Mouse (Mus musculus) hindbrain, embryonic 12.5 days (tissue): ENCODE measurements around the gene Hoxb5. TPM values are rescaled to one million over a fixed set of nuclear protein-coding genes. Genes with fewer than 3 reads are reported as not detected.
A peak's percentile ranks its signal among the peaks of the same experiment; 100 is the strongest.

Experiments used
- ATAC-seq: fragments of 200-750 bp; cut with Nextera tagmentation; 2 replicates; pipeline ENCODE4 v1.8.0; 2017; ENCODE audit warnings: moderate TSS enrichment; ENCODE audit not compliant: low FRiP score
- H3K27ac ChIP-seq: fragments of 300-500 bp; sonication (generic); 2 replicates; pipeline ENCODE4 v1.5.1; 2016; ENCODE audit warnings: mild to moderate bottlenecking
- H3K27me3 ChIP-seq: fragments of 300-500 bp; sonication (generic); 2 replicates; pipeline ENCODE4 v1.6.1; 2016; ENCODE audit warnings: mild to moderate bottlenecking
- H3K36me3 ChIP-seq: fragments of 300-500 bp; sonication (generic); 2 replicates; pipeline ENCODE4 v1.6.1; 2016; ENCODE audit warnings: mild to moderate bottlenecking
- H3K4me1 ChIP-seq: fragments of 300-500 bp; sonication (generic); 2 replicates; pipeline ENCODE4 v1.6.1; 2016
- H3K4me2 ChIP-seq: fragments of 300-500 bp; sonication (generic); replicated peaks from 2 replicates; pipeline ENCODE4 v1.6.1; 2016; ENCODE audit warnings: mild to moderate bottlenecking
- H3K4me3 ChIP-seq: fragments of 300-500 bp; sonication (generic); 2 replicates; pipeline ENCODE4 v1.5.1; 2016; ENCODE audit warnings: mild to moderate bottlenecking
- H3K9ac ChIP-seq: fragments of 300-500 bp; sonication (generic); 2 replicates; pipeline ENCODE4 v1.6.1; 2016; ENCODE audit warnings: mild to moderate bottlenecking, moderate library complexity
- H3K9me3 ChIP-seq: fragments of 300-500 bp; sonication (generic); replicated peaks from 2 replicates; pipeline ENCODE4 v1.6.1; 2016; ENCODE audit warnings: mild to moderate bottlenecking
- WGBS: fragments of 180-500 bp; shearing (Covaris S2); methylation state at CpG from one replicate; pipeline ENCODE4 v1.1.7; 2016; 5-methylcytosine and 5-hydroxymethylcytosine counted together
- polyA plus RNA-seq: library from polyadenylated mRNA; unstranded; fragments of >200 nt; fragmentation: Nextera tagmentation; extraction: Ambion mirVana; gene quantifications from 2 replicates; pipeline ENCODE4 v1.2.1, GENCODE M21; 2016

The Hoxb5 gene
- polyA plus RNA-seq, 1 experiment from 2014 or later = 74.3 TPM

DNA sequence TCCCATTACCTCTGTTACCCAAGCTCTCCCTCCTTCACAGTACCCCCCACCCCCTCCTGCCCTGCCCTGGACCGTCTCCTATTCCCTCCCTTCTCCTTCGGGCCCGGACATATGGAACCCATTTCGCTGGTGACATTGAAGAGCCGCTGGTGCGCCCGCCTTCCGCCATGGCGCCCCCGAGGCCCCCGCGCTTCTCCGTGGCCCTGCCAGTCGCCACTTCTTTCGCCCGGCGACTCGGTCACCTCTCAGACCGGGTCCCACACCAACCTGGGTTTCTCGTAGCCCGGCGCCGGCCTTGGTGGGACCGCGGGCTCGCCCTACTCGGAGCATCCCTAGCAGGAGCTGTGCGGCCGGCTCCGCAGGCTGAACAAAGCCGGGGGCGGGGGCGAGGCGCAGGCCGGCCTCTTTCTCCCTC lies 29.5 kb downstream of the Hoxb5 start:
- under 1% methylated on average over 34 of the region's 35 CpGs for WGBS
- H3K4me3 ChIP-seq = peak overlapping the region; percentile 42
- ATAC-seq = no peak
- H3K4me1 ChIP-seq = peaks cover 4% of the 10 kb centered on the region; the same call in 1 of the 2 replicates
- peak overlapping the region; percentile 62 for H3K4me2 ChIP-seq
- no peaks in the 10 kb centered on the region for H3K9me3 ChIP-seq
- peaks cover 100% of the 10 kb centered on the region for H3K27me3 ChIP-seq
- peak overlapping the region; percentile 85 for H3K9ac ChIP-seq
- H3K36me3 ChIP-seq = no peaks in the 10 kb centered on the region
- peak overlapping the region; percentile 95 for H3K27ac ChIP-seq

DNA sequence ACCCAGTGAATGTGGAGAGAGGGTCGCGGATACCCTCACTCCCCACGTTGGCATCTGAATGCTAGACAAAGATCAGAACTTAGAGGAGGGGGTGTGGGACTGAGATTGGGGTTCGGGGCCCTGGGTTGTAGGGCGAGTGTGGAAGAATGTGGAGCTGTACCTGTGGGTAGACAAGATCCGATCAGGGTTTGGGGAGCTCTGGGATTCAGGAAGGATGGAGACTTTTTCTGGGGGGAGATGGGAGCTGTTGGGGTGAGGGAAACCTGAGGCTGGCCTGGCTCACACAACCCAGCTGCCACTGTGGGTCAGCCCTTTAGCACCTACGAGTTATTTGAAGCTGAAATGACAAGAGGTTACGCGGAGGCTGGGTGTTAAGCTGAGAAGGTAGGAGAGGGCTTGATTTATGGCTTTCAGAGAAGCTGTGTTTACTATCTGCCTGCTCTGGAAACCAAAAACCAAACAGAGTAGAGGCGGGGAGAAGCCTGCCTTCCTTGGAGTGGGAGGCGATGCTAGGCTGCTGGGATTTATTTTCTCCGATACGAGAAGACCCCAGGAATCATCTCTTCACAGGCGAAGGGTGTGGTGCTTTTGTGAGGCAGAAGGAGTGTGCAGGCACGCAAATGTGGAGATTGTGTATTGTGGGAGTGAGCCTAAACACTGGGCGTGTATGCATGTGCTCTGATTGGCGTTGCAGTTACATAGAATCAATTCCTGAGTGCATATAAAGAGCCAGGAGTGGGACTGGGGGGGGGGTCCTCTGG lies 30.3 kb downstream of the Hoxb5 start:
- Histone ChIP-seq H3K4me1 (peaks cover 4% of the 10 kb centered on the region; the same call in 1 of the 2 replicates), H3K4me3 (peak overlapping the region; percentile 42), H3K36me3 (no peaks in the 10 kb centered on the region), H3K27me3 (peaks cover 100% of the 10 kb centered on the region), H3K9ac (peak overlapping the region; percentile 85), H3K4me2 (peak overlapping the region; percentile 62), H3K9me3 (no peaks in the 10 kb centered on the region), H3K27ac (peak overlapping the region; percentile 95)
- 1% methylated on average over 17 of the region's 17 CpGs for WGBS
- no peak for ATAC-seq

DNA sequence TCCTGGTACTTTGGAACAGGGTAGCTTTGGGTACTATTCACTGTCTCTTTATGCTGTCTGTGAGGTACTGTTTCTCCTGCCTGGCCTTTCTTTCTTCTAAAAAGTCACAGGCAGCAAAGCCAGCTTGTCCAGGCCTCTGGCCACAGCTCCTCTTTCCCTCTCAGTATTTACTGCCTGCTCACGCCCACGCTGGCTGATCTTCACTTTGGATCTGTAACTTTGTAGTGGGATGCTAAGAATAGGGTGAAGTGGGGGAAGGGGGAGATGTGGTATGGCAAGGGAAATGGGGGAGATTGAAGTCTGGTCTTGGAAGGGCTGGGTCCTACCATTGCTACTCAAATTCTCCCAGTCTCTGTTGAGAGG lies 30.8 kb downstream of the Hoxb5 start:
- Histone ChIP-seq H3K4me2 (peak overlapping the region; percentile 62), H3K27ac (peak overlapping the region; percentile 95), H3K4me3 (peak overlapping the region; percentile 42), H3K9me3 (no peaks in the 10 kb centered on the region), H3K27me3 (peaks cover 100% of the 10 kb centered on the region), H3K4me1 (peaks cover 6% of the 10 kb centered on the region; the same call in 1 of the 2 replicates), H3K9ac (peak overlapping the region; percentile 85), H3K36me3 (no peaks in the 10 kb centered on the region)
- WGBS = 14% methylated on average over 2 of the region's 2 CpGs
- no peak for ATAC-seq

DNA sequence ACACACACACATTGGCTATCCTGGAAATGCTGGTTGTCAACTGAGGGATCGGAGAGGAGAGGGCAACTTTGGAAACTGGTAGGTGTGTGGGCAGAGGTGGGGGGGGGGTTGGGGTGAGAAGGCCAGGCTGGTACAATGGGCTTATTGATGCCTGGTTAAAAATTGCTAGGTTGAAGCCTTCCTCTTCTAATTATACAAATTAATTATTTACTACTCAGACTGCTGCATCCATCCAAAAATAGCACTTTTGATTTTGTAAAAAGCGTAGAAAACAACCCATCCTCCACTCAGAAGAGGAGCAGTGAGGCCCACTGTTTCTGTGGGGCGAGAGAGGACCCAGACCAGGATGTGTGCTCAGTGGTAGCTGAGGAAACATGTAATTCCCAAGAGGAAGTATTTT lies 31.9 kb downstream of the Hoxb5 start:
- Histone ChIP-seq H3K4me3 (peak overlapping the region; percentile 42), H3K27me3 (peaks cover 100% of the 10 kb centered on the region), H3K4me1 (peaks cover 8% of the 10 kb centered on the region; the same call in 1 of the 2 replicates), H3K9ac (peak overlapping the region; percentile 85), H3K27ac (peak overlapping the region; percentile 95), H3K4me2 (peak overlapping the region; percentile 62), H3K36me3 (no peaks in the 10 kb centered on the region), H3K9me3 (no peaks in the 10 kb centered on the region)
- 33% methylated on average over 3 of the region's 3 CpGs for WGBS
- no peak for ATAC-seq

DNA sequence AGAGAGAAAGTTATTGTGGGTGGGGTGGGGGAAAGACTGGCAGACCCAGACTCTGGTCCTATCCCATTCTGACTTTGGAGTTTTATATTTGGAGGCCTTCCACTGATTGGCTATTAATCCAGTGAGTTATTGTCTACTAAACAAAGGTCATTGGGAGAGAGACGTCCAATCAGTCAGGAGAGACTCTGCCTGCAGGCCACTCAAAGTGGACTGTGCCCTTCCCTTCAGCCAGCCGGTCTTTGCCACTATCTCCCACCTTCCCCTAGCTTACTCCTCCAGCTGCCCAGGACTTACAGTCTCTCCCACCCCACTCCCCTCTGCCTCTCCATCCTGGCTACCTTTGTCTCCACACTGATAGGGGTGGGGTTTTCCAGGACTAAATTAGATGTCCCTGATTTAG lies 33.5 kb downstream of the Hoxb5 start:
- no peaks in the 10 kb centered on the region for H3K36me3 ChIP-seq
- H3K27me3 ChIP-seq = peaks cover 100% of the 10 kb centered on the region
- peak overlapping the region; percentile 62 for H3K4me2 ChIP-seq
- H3K27ac ChIP-seq = peak overlapping the region; percentile 95
- peak overlapping the region; percentile 42 for H3K4me3 ChIP-seq
- 0 out of 2 replicates have a peak, but pooled peaks have one; percentile 33 for ATAC-seq
- no peaks in the 10 kb centered on the region for H3K9me3 ChIP-seq
- 4% methylated on average over 2 of the region's 2 CpGs for WGBS
- peak overlapping the region; percentile 85 for H3K9ac ChIP-seq
- H3K4me1 ChIP-seq = peaks cover 8% of the 10 kb centered on the region; the same call in 1 of the 2 replicates

DNA sequence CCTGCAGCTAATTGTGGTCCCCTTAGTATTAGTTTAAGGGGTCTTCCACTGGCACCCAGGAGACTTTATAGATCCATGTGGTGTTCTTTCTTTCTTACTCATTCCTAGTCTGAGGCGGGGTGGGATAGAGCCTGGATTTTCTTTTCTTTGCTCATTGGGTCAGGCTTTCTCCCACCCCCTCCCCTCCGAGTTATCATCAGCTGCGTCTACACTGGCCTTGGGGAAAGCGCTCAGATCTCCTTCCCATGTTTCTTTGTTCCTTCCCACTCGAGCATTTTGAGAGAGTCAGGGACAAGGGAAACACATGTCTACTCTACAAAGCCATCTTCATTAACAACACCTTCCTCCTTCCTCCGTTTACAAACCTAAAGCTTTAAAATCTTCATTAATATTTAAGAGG lies 33.9 kb downstream of the Hoxb5 start:
- H3K27me3 ChIP-seq = peaks cover 98% of the 10 kb centered on the region
- H3K9me3 ChIP-seq = no peaks in the 10 kb centered on the region
- H3K4me3 ChIP-seq = peak overlapping the region; percentile 42
- H3K27ac ChIP-seq = peak overlapping the region; percentile 95
- H3K9ac ChIP-seq = peak overlapping the region; percentile 85
- no peaks in the 10 kb centered on the region for H3K36me3 ChIP-seq
- H3K4me1 ChIP-seq = peaks cover 8% of the 10 kb centered on the region; the same call in 1 of the 2 replicates
- ATAC-seq = no peak
- peak overlapping the region; percentile 62 for H3K4me2 ChIP-seq
- WGBS = 1% methylated on average over 6 of the region's 6 CpGs

DNA sequence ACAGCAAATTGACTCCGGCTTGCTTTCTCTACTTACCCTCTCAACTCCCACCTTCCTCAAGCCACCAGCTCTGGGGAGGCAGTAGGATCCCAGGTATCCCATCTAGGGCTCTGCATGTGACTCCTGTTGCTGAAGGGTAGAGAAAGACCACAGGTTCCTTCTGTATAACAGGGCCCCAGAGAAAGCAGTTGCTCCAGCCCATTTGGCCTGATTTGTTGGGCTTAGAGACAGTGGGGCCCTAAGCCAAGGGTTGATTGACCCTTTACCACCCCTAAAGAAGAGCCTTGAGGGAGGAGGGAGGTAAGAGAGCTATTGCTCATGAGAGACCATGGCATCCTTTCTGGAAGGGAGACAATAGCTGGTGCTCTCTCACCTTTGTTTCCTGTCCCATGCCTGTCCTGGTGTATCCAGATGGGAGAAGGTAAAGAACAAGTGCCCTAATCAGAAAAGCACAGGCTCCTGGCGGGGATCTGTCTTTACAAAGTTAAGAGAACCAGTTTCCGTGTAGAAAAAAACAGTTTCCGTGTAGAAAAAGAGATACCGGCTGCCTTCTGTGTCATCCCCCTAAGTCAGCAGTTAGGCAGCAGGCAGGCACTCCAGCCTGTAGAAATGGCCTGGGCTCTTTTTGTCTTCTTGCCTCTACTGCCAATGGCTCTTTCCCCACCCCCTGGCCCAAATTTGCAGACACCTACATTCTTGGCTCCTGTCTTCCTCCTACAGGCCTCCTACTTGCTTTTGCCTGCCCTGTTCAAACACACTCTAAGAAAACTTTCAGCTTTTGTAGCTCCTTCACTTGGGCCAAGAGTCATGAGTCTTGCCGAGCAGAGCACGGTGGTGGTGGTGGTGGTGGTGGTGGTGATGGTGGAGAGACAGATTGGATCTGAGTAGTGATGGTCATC lies 36.1 kb downstream of the Hoxb5 start:
- H3K9me3 ChIP-seq = no peaks in the 10 kb centered on the region
- ATAC-seq = no peak
- peaks cover 95% of the 10 kb centered on the region for H3K27me3 ChIP-seq
- H3K4me3 ChIP-seq = peak overlapping the region; percentile 42
- H3K9ac ChIP-seq = peak overlapping the region; percentile 85
- WGBS = 14% methylated on average over 7 of the region's 7 CpGs
- peaks cover 10% of the 10 kb centered on the region; the same call in 1 of the 2 replicates for H3K4me1 ChIP-seq
- H3K4me2 ChIP-seq = peak overlapping the region; percentile 62
- H3K36me3 ChIP-seq = no peaks in the 10 kb centered on the region
- H3K27ac ChIP-seq = peak overlapping the region; percentile 95

DNA sequence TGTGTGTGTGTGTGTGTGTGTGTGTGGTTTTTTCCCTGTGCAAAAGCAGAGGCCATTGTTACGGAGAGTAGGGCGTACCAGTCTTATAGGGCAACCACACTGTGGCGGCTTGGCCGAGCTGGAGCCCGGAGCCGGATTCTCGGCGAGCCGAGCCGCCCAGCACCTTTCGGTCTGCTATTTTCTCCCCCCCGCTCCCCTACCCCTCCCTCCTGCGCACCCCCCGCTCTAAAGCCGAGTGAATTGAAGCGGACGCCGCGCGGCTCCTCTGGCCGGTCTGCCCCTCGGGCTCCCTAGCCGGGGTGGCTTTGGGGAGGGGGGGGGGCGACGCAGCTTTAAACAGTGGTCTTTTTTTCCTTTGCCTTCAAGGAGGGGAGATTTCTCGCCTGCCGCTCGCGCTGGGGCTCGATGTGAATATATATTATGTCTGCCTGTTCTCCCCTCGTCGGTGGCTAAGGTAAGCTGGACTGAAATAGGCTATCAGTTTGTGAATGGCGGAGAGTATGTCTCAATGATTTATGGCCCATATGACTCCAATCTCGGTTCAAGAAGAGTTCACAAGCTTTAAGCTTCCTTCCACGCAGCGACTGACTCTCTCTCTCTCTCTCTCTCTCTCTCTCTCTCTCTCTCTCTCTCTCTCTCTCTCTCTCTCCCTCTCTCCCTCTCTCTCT lies 37.7 kb downstream of the Hoxb5 start:
- peak overlapping the region; percentile 95 for H3K27ac ChIP-seq
- H3K27me3 ChIP-seq = peaks cover 94% of the 10 kb centered on the region
- no peaks in the 10 kb centered on the region for H3K36me3 ChIP-seq
- H3K9me3 ChIP-seq = no peaks in the 10 kb centered on the region
- peak overlapping the region; percentile 85 for H3K9ac ChIP-seq
- peak overlapping the region; percentile 62 for H3K4me2 ChIP-seq
- WGBS = 1% methylated on average over 17 of the region's 36 CpGs
- H3K4me3 ChIP-seq = peak overlapping the region; percentile 42
- peak; percentile 59 for ATAC-seq
- H3K4me1 ChIP-seq = peaks cover 21% of the 10 kb centered on the region

DNA sequence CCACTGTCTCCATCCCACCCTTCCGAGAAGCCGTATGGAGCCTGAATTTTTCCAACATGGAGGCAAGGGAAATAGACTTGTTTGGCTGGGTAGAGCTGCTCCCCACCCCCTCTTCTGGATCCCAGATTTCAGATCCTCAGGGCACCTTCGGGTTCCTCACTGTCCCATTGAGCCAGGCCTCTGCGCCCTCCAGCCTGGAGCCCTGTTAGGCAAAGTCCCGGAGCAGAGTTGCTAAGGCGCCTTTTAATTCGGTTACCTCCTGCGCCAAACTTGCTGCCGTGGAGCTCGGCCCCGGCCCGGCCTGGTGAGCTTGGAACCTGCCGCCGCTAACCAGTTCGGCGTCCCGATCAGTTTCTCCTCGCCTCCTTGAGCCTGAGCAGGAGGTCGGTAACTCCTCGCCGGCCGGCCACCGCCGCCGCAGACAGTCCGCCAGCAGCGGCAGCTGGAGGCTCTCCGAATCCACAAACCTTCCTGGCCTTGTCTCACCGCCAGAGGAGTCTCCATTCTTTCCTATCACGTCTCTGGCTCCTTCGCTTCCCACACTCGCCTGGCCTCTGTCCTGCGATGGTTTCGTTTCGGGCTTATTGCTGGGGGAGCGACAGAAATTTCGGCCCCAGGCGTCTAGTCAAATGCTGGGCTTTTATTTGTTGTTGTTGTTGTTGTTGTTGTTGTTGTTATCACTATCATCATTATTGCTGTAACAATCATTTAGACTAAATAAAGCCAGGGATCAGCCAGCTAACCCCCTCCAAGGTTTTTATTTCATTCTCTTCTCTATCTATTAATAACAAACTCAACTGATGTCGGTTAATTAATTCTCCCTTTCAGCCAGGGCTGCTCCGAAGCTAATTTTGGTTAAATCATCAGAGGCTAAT lies 38.8 kb downstream of the Hoxb5 start:
- ATAC-seq = no peak
- Histone ChIP-seq H3K4me1 (peaks cover 26% of the 10 kb centered on the region), H3K4me3 (peak overlapping the region; percentile 42), H3K9me3 (no peaks in the 10 kb centered on the region), H3K36me3 (no peaks in the 10 kb centered on the region), H3K27me3 (peaks cover 94% of the 10 kb centered on the region), H3K4me2 (peak overlapping the region; percentile 62), H3K27ac (peak overlapping the region; percentile 95), H3K9ac (peak overlapping the region; percentile 85)
- WGBS = 2% methylated on average over 40 of the region's 40 CpGs

DNA sequence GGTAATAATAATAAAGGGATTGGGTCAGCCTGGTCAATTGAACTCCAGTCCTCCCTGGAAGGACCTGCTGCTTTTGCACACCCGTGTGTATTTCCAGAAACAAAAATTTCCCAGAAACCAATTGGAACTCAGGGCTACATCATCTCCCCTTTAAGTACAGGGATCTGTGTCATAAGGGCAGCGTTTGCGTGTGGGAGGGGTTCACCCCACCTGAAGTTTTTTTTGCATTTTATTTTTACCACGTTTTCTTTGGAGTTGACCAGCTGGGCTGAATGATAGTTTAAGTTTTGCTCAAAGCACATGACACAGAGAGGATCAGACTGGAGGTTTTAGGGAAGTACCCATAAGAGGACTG lies 39.4 kb downstream of the Hoxb5 start:
- H3K4me2 ChIP-seq = peak overlapping the region; percentile 62
- 0% methylated on average over 4 of the region's 4 CpGs for WGBS
- H3K27ac ChIP-seq = peak overlapping the region; percentile 95
- ATAC-seq = no peak
- H3K36me3 ChIP-seq = no peaks in the 10 kb centered on the region
- no peaks in the 10 kb centered on the region for H3K9me3 ChIP-seq
- peaks cover 26% of the 10 kb centered on the region for H3K4me1 ChIP-seq
- H3K27me3 ChIP-seq = peaks cover 91% of the 10 kb centered on the region
- H3K9ac ChIP-seq = peak overlapping the region; percentile 85
- peak overlapping the region; percentile 42 for H3K4me3 ChIP-seq

DNA sequence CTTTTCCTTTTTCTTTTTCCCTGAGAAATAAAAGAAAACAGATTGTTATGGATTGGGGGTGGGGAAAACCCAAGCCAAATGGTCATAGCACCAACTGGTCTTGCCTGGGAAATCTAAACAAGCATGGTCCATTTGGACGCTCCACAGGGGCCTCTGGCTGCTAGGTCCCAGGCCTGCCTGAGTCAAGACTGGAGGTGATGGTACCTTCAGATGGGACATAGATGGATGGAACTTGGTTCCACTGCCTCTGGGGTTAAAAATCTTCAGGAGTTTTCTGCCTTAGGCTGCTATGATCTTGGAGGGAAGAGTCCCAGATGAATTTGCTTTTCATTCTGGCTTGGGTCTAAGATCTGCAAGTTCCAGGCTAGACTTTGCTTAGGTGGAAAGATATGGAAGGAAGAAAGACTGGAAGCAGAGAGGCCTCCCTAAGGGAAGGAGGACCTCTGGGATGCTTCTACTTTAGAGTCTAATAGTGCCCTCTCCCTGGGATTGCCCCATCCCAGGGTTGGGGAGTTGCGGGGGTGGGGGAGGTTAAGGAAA lies 40.1 kb downstream of the Hoxb5 start:
- Histone ChIP-seq H3K4me1 (peaks cover 30% of the 10 kb centered on the region), H3K9ac (peak overlapping the region; percentile 85), H3K27ac (peak overlapping the region; percentile 95), H3K9me3 (no peaks in the 10 kb centered on the region), H3K27me3 (peaks cover 90% of the 10 kb centered on the region), H3K4me2 (peak overlapping the region; percentile 62), H3K4me3 (peak overlapping the region; percentile 42), H3K36me3 (no peaks in the 10 kb centered on the region)
- 8% methylated on average over 2 of the region's 2 CpGs for WGBS
- no peak for ATAC-seq
